Mouse (Mus musculus) thymus, postnatal 10 days (tissue): ENCODE results near the gene Abca4.

Source experiments
- DNase-seq, 2 experiments: peaks; one replicate each; pipeline ENCODE4 v3.0.0; 2021; ENCODE audit warnings: low spot score in 2 of 2

Abca4 gene

DNA sequence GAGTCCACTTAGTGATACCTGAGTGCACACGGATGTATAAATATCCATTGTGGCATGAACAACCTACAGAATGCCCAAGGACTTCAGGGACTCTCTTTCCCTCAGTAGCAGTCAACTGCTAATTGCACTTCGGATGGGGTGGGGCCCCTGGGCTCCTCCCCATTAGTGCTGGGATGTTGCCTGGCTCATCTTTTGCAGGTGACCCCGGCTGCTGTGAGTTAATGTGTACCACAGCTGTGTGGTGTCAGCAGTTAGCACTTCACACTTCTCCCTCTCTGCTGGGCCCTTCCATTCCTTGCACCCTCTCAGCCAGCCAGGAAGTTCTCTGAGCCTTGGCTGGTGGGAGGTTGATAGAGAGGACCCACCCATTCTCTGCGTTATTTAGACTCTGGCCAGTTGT lies 65.2 kb downstream of the Abca4 start:
- DNase-seq: no peak

DNA sequence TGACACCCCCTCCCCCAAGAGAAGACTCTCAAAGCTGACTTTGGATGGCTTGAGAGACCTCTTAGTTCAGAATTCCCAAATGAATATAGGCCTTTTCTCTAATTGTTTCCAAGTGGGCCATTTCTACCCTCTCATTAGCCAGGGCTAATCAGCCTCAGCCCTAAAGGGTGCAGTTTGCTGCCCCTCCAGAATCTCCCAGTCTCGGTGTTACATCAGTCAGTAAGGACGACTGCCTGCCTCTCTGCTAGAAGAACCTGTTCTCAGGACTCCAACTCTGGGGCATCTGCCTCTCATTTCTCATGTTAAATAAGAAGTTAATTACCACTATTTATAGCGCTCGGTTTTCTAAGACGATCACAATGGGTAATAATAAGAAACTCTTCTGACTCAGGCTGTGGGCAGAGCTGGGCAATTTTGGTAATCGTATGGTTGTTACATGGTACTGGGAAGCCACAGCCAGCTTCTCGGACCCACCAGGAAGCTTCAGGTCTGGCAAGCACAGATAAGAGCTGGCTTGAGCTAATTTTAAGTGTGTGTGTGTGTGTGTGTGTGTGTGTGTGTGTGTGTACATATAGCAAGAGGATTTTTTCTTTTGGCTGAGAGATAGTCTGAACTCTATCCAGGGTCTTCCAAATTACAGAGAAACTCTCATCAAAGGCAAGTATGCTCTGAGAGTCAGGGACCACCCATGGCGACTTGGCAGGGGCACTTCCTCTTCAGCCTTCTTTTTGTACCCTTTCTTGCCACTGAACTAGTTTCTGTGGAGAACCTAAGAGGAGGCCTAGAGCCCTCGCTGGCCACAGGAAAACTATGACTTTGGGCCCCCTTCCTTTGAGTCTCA lies 67.1 kb downstream of the Abca4 start:
- DNase-seq: no peak

GRCm38 (mm10) chr3:122118651-122119214 lies 74.5 kb downstream of the Abca4 start:
- DNase-seq: no peak

GRCm38 (mm10) chr3:122119733-122120132 lies 75.5 kb downstream of the Abca4 start:
- DNase-seq: no peak

DNA sequence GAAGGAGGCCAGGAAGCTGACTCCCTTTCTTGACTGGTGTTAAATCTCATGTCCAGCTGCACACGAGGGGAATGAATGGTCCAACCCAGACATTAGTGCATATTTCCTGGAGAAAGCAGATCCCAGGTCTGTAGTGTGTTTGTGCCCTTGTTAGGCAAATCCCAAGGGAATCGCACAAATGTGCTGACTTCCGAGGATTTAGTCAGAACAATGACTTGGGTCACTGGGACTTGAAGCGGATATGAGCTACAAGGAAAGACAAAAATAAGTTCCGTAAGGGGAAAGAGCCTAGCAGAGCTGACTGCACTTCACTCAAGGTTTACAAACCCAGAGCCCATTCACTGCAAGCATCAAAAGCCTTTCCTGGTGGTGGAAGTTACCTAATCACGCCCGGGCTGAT lies 76.0 kb downstream of the Abca4 start:
- no peak for DNase-seq

DNA sequence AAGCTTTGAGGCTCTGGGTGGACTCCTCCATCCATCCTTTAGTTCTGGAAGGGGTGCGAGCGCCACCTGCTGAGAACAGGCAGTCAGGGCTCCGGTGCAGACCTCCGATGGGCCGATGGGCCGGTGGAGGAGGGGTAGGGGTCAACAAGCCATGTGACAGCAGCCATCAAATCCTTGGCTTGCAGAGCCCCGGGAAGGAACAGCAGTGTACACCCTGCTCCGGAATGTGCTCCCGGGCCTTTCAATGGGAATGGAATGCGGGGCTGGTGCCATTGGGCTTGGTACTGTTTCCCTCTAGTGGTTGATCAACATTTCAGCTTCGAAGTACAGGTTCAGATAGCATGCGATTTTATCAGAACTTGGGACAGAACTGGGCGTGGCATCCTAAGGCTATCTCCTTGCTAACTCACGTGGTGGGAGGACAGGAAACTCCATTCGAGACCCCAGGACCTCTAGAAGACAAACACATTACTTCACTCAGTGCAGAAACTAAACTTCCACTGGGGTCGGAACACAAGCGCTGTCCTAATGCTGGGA lies 78.0 kb downstream of the Abca4 start:
- DNase-seq: peak; percentile 44 to 63

DNA sequence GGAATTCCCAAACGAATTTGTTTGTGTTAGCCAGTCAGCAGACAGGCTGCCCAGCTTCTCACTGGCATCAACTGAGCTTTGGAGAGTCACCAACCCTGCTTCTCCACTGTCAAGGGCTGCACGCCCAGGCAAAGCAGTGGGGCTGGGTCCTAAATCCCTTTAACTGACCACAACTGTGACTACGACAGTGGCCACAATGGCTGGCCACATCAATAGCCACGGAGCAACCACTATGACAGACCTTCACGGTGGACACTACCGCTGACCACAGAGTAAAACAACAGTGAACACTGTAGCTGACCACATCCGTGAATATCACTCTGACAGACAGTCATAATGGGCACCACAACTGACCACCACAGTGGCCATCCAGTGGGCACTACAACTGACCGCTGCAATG lies 78.6 kb downstream of the Abca4 start:
- DNase-seq: no peak

DNA sequence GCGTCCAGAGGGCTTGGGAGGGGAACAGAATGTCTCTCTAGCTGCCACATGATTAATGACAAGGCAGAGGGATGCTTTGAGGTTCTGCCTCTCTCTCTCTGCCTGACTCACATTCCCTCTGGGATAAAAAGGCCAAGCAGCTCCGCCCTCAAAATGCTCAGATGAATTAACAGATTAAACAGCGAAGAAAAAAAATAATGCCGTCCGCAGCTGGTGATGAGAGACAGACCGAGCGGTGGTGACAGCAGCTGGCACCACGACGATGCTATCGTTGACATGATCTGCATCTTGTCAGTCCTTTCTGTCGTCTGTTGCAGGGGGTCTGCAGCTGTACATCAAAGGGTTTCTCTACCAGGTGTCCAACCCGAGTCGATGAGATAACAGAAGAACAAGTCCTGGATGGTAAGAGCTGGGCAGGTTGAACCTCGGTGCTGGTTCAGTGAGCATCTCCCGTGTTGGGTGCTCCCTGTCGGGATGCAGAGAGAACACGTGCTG lies 84.8 kb downstream of the Abca4 start:
- peak in 1 of 2 experiments; percentile 5 for DNase-seq

- DNase-seq: no peak
These were observed 86.5 kb downstream of the Abca4 start for GRCm38 (mm10) chr3:122130771-122131170.

DNA sequence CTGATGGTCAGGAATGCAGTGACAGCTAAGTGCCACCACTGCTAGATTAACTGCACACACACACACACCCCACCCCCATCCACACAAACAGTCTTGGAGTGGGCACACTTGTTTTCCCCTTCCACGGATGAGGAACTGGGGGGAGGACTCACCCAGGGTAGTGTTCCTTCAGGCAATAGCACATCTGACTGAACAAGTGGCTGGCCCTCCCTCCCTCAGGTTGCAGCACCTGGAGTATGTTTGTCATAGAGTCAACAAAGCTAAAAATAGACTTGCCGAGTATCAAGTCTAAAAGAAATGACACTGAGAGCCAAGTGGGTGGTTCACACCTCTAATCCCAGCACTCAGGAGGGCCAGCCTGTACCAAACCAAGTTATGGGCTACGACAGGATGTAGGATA lies 87.4 kb downstream of the Abca4 start:
- DNase-seq: no peak

GRCm38 (mm10) chr3:122133255-122133654 lies 89.0 kb downstream of the Abca4 start:
- DNase-seq: no peak

DNA sequence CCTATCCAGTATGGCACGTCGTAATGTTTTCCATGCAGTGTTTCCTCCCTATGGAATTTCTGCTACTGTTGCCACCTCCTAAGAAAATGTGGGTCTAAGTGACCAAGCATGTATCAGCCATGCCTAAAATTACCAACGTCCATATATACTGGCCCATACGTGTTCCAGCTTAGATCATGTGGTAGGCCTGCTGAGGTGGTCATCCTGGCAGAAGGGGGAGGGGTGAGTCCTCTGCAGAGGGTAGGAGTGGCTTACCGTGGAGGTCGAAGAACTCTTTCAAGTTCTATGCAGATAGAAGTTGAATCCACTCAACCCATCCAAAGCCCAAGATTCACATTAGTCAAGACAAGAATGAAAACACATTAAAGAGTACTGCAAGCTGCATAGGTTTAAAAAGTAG lies 89.6 kb downstream of the Abca4 start:
- no peak for DNase-seq

DNA sequence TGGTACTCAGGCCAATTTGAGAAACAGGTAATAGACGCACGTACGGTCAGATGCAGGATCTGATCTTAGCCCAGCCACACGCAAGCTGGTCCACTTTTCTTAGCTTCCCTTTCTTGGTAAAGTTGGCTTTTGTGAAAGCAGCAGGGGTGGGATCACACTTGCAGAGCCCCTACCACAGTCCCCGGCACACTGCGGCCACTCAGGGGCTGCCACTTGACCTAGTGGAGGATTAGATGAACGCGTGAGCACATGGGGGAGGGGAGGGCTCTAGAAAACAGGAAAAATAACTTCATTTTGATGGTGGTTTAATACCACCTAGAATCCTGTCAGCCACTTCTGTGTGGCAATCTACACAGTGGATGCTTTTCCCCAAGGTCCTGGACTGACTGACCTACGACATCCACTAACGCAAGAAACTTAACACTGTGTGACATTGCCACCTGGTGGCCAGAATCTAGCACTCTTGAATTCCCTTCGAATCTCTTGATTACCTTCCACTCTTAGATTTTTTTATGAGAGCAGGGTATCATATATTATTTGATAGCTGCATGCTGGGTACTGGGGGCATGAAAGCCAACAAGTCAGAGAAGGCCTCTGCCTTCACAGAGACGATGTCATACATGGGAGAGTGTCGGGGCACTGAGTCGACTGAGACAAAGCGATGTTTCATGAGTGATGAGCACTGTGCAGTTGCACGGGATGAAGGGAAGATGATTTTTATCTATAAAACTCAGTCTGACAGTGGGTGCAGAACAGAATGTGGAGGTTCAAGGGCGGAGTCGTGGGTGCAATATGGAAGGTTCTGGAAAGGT lies 96.6 kb downstream of the Abca4 start:
- DNase-seq: peak in 1 of 2 experiments; percentile 22

DNA sequence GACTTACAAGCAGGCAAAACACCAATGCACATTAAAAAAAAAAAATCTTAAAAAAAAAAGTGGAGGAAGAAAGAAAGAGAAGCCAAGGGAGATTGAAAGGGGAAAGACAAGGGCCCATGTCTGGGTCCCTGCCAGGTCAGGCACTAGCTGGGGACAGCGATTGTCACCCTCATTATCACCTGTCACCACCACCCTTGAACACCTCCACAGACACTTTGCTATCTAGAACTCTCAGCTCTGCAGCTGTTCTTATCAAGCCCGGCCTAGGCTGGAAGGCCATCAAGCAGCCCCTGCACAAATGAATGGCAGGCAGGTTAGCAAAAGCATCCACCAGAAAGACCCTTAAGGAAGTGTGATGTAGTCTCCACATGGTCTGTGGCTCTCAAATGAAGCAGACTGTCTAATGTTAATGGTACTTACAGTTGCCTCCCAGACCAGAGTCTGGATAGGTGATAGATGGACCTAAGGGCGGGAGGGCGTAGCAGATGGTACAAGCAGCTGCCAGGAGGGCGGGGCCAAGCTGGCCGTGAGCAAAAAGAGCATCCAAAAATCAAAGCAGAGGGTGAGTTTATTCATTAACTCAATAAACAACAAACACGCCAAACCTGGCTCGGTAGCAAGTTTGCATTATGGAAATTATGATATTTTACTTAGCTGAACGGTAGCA lies 98.1 kb downstream of the Abca4 start:
- DNase-seq: no peak

- DNase-seq: no peak
These were observed 99.2 kb downstream of the Abca4 start for GRCm38 (mm10) chr3:122143432-122143831.

GRCm38 (mm10) chr3:122145430-122145829 lies 101.2 kb downstream of the Abca4 start:
- DNase-seq: no peak

- DNase-seq: no peak
These were observed 106.6 kb downstream of the Abca4 start for GRCm38 (mm10) chr3:122150836-122151235.

DNA sequence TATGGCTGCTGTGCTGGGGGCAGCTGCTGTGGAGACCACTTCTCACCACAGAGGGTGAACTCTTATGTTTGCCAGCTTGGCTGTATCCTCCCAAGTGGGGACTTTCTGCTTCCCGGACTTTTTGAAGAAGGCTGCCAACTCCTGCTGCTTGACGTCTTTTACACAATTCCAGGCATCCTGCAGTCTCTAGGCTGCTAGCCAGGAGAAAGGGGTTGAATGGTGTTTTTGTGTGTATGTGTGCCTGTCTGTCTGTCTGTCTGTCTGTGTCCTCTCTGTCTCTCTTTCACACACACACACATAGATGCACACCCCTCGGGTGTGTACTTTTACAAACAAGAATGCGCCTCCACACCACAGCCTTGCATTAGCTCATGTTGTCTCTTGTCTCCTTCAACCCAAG lies 108.2 kb downstream of the Abca4 start:
- DNase-seq: no peak

- DNase-seq: no peak
These were observed 109.8 kb downstream of the Abca4 start for GRCm38 (mm10) chr3:122154080-122154479.

GRCm38 (mm10) chr3:122159447-122159846 lies 115.2 kb downstream of the Abca4 start:
- DNase-seq: no peak

DNA sequence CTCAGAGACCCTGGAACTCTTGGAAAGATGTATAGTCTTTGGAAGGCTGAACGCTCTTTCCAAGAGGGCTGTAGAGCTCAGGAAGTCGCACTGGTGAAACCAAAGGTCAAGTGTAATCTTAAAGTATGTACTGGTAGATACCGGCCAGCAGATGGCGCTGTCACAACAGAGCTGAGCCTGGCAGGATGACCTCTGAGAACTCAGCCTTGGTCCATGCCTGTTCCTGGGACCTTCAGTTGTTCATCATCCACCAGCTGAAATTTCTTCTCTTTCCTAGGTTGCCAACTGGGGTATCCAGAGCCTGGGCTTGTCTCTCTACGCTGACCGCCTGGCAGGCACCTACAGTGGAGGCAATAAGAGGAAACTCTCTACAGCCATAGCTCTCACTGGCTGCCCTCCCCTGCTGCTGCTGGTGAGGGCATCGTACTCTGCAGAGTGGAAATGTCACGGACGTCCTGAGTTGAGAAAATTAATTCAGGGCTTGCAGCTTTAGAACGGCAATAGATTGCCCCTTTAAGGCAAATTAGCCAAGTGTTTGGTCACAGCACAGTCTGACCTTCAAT lies 125.5 kb downstream of the Abca4 start:
- peak; percentile 4 to 56 for DNase-seq
